Mouse (Mus musculus): Measurements from ENCODE around the gene Tuba1a.

GRCm38 (mm10) chr15:98993865-98994264 lies 40.4 kb upstream of the Tuba1a start:
- peak; percentile 74 for TF ChIP-seq CTCF (conservative IDR thresholded peaks at IDR 0.05; ENCODE audit: low read length)
- no peak for TF ChIP-seq POU5F1 (IDR thresholded peaks at IDR 0.05; ENCODE audit: borderline replicate concordance, low read length)
- no peak for TF ChIP-seq NANOG (IDR thresholded peaks at IDR 0.05; ENCODE audit: borderline replicate concordance, low read length)
